22 mouse cellular contexts compared by ENCODE assay signal in the genomic region with DNA sequence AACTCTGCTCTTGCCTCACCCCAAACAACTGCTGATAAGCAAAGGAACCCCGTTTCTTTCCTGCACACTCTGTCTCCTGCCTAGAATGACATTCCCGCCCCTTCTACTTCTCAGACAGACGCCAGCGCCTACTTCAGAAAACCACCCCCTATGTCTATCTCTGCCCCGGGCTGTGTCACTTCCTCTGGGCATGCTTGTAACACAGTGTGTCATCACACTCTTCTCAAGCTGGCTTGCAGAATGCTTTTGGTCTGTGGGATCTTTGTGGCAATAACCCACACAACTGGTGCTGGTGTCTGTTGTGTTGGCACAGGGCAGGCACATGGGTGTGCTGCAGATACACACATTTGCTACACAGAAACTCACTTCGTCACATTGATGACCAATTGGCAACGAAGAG. TPM values are rescaled to one million over a fixed set of nuclear protein-coding genes. Genes with fewer than 3 reads are reported as not detected.
DNase-seq lines count a peak whose midpoint lies in the region; ATAC-seq and TF ChIP-seq lines count a peak whose summit lies in the region.
"Had no signal": no experiment of that assay in that cellular context is flagged by ENCODE, and none has a peak within 500 bp of the region (broad histone marks: within the 10 kb centered on the region; RNA-seq: fewer than 3 reads in every experiment).

No protein-coding gene starts in this region.

- H3K4me1 ChIP-seq in lung, postnatal 0 days (ENCODE audit: insufficient read depth, low read depth, low read length) = no peaks in the 10 kb centered on the region
- H3K4me1 ChIP-seq in lung, adult 2 months (ENCODE audit: control insufficient read depth, insufficient read depth, low read length) = no peaks in the 10 kb centered on the region
- H3K4me1 ChIP-seq: embryonic facial prominence, embryonic 15.5 days; forebrain, embryonic 13.5 days; heart, embryonic 10.5 days had no signal

- peak; percentile 75 for ATAC-seq in frontal cortex, adult (ENCODE audit: low TSS enrichment)
- ATAC-seq in lung, postnatal 0 days = 0 out of 2 replicates have a peak, but pooled peaks have one; percentile 8
- peak; percentile 60 for ATAC-seq in neutrophil, adult 5-6 weeks (ENCODE audit: extremely low read depth, insufficient number of reproducible peaks, low FRiP score, poor library complexity, severe bottlenecking)
- ATAC-seq: forebrain, embryonic 13.5 days had no signal

- H3K4me2 ChIP-seq in lung, postnatal 0 days (replicated peaks; ENCODE audit: low read depth, low read length) = no peak overlapping the region
- H3K4me2 ChIP-seq: embryonic facial prominence, embryonic 15.5 days; forebrain, embryonic 13.5 days; liver, embryonic 13.5 days had no signal

- no peak for DNase-seq in frontal cortex, postnatal 14 days (ENCODE audit: low spot score in 2 of 2)
- DNase-seq in lung, postnatal 0 days (ENCODE audit: low spot score) = no peak
- no peak for DNase-seq in lung, adult 2 months
- DNase-seq in frontal cortex, postnatal 36 days (ENCODE audit: low spot score in 2 of 2) = peak; percentile 37 to 44
- DNase-seq in urinary bladder, postnatal 4 days (ENCODE audit: low spot score in 2 of 2) = no peak
- DNase-seq in embryo, embryonic 10 days (ENCODE audit: low spot score) = no peak
- DNase-seq: B cell, adult 2 months; cerebellum, adult 2 months; gastrocnemius, postnatal 25 days; heart, postnatal 4 days; kidney, adult 2 months; kidney, postnatal 36 days; liver, embryonic 13.5 days; midbrain, embryonic 14.5 days; right cerebral cortex, postnatal 4 days had no signal

- H3K9ac ChIP-seq in lung, postnatal 0 days (replicated peaks; ENCODE audit: low read depth) = no peak overlapping the region
- H3K9ac ChIP-seq: embryonic facial prominence, embryonic 15.5 days; forebrain, embryonic 13.5 days; liver, embryonic 13.5 days had no signal

- no peaks in the 10 kb centered on the region for H3K9me3 ChIP-seq in lung, postnatal 0 days (ENCODE audit: low read length)
- H3K9me3 ChIP-seq: embryonic facial prominence, embryonic 15.5 days; forebrain, embryonic 13.5 days; heart, embryonic 10.5 days; liver, embryonic 13.5 days had no signal

- H3K4me3 ChIP-seq in lung, postnatal 0 days (ENCODE audit: low read depth, low read length) = no peak overlapping the region
- H3K4me3 ChIP-seq in lung, adult 2 months (replicated peaks; ENCODE audit: extremely low read depth, low read depth, low read length) = no peak overlapping the region
- H3K4me3 ChIP-seq: embryonic facial prominence, embryonic 15.5 days; forebrain, embryonic 13.5 days; heart, embryonic 10.5 days; liver, embryonic 13.5 days had no signal

- H3K27me3 ChIP-seq in lung, postnatal 0 days (replicated peaks; ENCODE audit: insufficient read depth, low read length) = no peaks in the 10 kb centered on the region
- H3K27me3 ChIP-seq: embryonic facial prominence, embryonic 15.5 days; forebrain, embryonic 13.5 days; liver, embryonic 13.5 days had no signal

- no peak for TF ChIP-seq CTCF in lung, postnatal 0 days (IDR thresholded peaks at IDR 0.05)
- TF ChIP-seq CTCF in lung, adult 2 months (IDR thresholded peaks at IDR 0.05; ENCODE audit: insufficient read depth, low read length) = no peak

- H3K36me3 ChIP-seq in lung, postnatal 0 days (ENCODE audit: insufficient read depth, low read length) = no peaks in the 10 kb centered on the region
- H3K36me3 ChIP-seq: embryonic facial prominence, embryonic 15.5 days; heart, embryonic 10.5 days; liver, embryonic 13.5 days had no signal

- TF ChIP-seq POLR2A in lung, adult 2 months (IDR thresholded peaks at IDR 0.05; ENCODE audit: borderline replicate concordance, extremely low read depth, low read depth, low read length) = no peak

- H3K27ac ChIP-seq in lung, postnatal 0 days (ENCODE audit: low read length) = no peak overlapping the region
- H3K27ac ChIP-seq: embryonic facial prominence, embryonic 15.5 days; forebrain, embryonic 13.5 days; heart, embryonic 10.5 days; liver, embryonic 13.5 days had no signal

- no peak for TF ChIP-seq EP300 in lung, postnatal 0 days (IDR thresholded peaks at IDR 0.05)

- WGBS in lung, postnatal 0 days = 44% methylated on average over 7 of the region's 7 CpGs
- 48% methylated on average over 7 of the region's 7 CpGs for WGBS in lung, adult 2 months

RNA-seq across cellular contexts. Expression of gene Serpina11, which starts 3.2 kb away (rescaled TPM):
- polyA plus RNA-seq in lung, postnatal 0 days (2015; fragmentation: Nextera tagmentation; extraction: Ambion mirVana) = not detected in 2 replicates
- 0.15 TPM in 1 of 2 replicates, not detected in the other for polyA plus RNA-seq in lung, adult 2 months (2012; rRNA removed)
- 0.23 TPM in 1 of 2 replicates, not detected in the other for total RNA-seq in neutrophil, adult 5-6 weeks (2017)
- total RNA-seq: adrenal gland, adult 18-20 months; gastrocnemius, postnatal 25 days; heart, postnatal 4 days; left cerebral cortex, postnatal 25 days had no signal
- polyA plus RNA-seq: embryonic facial prominence, embryonic 15.5 days; forebrain, embryonic 13.5 days; midbrain, embryonic 14.5 days had no signal

RNA-seq across cellular contexts. Expression of gene Serpina9, which starts 20.6 kb away (rescaled TPM):
- polyA plus RNA-seq in lung, postnatal 0 days (2015; fragmentation: Nextera tagmentation; extraction: Ambion mirVana) = 0.32 and 0.89 TPM in 2 replicates
- 1.4 and 2.7 TPM in 2 replicates for polyA plus RNA-seq in lung, adult 2 months (2012; rRNA removed)
- total RNA-seq in neutrophil, adult 5-6 weeks (2017) = not detected in 2 replicates
- total RNA-seq: adrenal gland, adult 18-20 months; gastrocnemius, postnatal 25 days; heart, postnatal 4 days had no signal
- polyA plus RNA-seq: forebrain, embryonic 13.5 days; kidney, adult 2 months; liver, embryonic 13.5 days; midbrain, embryonic 14.5 days had no signal

RNA-seq across cellular contexts. Expression of gene Serpina1e, which starts 34.2 kb away (rescaled TPM):
- polyA plus RNA-seq in lung, postnatal 0 days (2015; fragmentation: Nextera tagmentation; extraction: Ambion mirVana) = 0.33 and 0.45 TPM in 2 replicates
- polyA plus RNA-seq in lung, adult 2 months (2012; rRNA removed) = 1.8 and 2.9 TPM in 2 replicates
- total RNA-seq in neutrophil, adult 5-6 weeks (2017) = not detected in 2 replicates
- total RNA-seq: left cerebral cortex, postnatal 25 days had no signal
- polyA plus RNA-seq: cerebellum, adult 2 months; forebrain, embryonic 13.5 days; midbrain, embryonic 14.5 days had no signal

RNA-seq across cellular contexts. Expression of gene Serpina12, which starts 51.3 kb away (rescaled TPM):
- polyA plus RNA-seq in lung, postnatal 0 days (2015; fragmentation: Nextera tagmentation; extraction: Ambion mirVana) = 0.04 TPM in 1 of 2 replicates, not detected in the other
- 0.12 TPM in 1 of 2 replicates, not detected in the other for polyA plus RNA-seq in lung, adult 2 months (2012; rRNA removed)
- total RNA-seq in neutrophil, adult 5-6 weeks (2017) = not detected in 2 replicates
- total RNA-seq: gastrocnemius, postnatal 25 days; heart, postnatal 4 days; left cerebral cortex, postnatal 25 days had no signal
- polyA plus RNA-seq: forebrain, embryonic 13.5 days; heart, embryonic 10.5 days; kidney, adult 2 months; liver, embryonic 13.5 days; midbrain, embryonic 14.5 days had no signal

Comparison
In these comparisons a context has a peak if more than half of its experiments do, and no peak if none do; other contexts are left out.
1. DNase-seq: peak in frontal cortex, postnatal 36 days (2 of 2); none in frontal cortex, postnatal 14 days (0 of 2), lung, postnatal 0 days (single experiment), lung, adult 2 months (single experiment), urinary bladder, postnatal 4 days (0 of 2) and embryo, embryonic 10 days (single experiment).
2. ATAC-seq: peak in every context shown above with its lines; median percentile 75 in frontal cortex, adult; 60 in neutrophil, adult 5-6 weeks; 8 in lung, postnatal 0 days.